Mouse (Mus musculus): Measurements from ENCODE around the gene Stxbp5. TPM values are rescaled to one million over a fixed set of nuclear protein-coding genes. Genes with fewer than 3 reads are reported as not detected.

Gene Stxbp5
- total RNA-seq, 2 experiments from 2014 or later: 19.2 to 27.7 TPM

- ATAC-seq (replicated peaks; ENCODE audit: low FRiP score, poor library complexity, severe bottlenecking): no peak
Observed at GRCm38 (mm10) chr10:9866793-9867579, 33.9 kb downstream of the Stxbp5 start.

GRCm38 (mm10) chr10:9860022-9860421 is 40.9 kb downstream of the Stxbp5 start:
- no peak for ATAC-seq (replicated peaks; ENCODE audit: low FRiP score, poor library complexity, severe bottlenecking)

DNA sequence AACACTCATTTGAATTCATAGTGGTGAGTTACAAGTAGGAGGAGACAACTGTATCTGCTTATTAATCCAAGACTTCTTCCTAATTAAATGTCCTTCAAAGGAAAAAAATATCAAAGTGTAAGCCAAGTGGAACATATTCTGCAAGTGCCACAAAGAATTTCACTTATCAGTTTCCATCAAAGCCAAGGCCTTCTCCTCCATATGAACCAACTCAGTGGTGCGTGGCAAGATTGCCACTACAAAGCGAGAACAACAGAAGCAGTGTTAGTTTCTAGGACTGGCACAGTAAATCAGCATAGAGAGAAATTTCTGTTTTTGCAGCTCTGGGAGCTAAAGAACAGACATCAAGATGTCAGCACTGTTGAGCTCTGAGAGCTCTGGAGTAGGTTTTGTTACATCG is 41.4 kb downstream of the Stxbp5 start:
- no peak for ATAC-seq (replicated peaks; ENCODE audit: low FRiP score, poor library complexity, severe bottlenecking)

DNA sequence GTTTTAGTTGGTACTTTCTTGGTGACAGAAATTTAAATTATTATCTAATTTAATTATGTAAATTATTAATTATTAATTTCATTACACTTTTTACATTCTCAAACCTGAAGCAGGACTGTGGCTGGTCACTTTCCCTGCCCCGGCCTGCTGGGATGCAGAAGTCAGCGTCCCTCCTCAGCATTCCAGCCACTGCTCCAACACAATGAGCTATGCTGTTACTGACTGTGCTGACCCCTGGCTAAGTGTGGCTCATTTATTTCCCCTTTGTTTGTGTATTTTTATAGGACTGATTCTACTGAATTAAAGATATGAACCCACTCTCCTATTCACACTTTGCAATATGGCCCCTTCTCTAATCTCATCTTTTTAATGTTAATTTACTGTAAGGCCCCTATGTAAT is 43.0 kb downstream of the Stxbp5 start:
- no peak for ATAC-seq (replicated peaks; ENCODE audit: low FRiP score, poor library complexity, severe bottlenecking)

- ATAC-seq (replicated peaks; ENCODE audit: low FRiP score, poor library complexity, severe bottlenecking): no peak
Observed at GRCm38 (mm10) chr10:9856792-9857191, 44.1 kb downstream of the Stxbp5 start.

DNA sequence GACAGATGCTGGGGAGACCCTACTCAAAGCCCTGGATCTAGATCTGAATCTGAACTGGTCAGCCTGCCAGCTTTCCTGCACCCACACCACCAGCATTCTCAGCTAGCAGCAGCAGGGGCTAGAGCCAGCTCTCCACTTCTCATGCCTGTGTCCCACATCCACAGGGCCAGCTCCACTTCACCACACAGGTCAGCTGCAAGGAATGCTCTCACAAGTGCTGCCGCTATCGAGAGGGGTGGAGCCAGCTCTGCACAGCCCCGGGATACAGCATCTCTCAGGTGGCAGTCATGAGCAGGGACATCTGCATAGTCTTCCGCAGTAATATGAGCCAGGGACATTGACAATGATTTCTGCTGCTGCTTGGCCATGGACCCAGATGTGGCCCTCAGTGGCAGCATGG is 54.5 kb downstream of the Stxbp5 start:
- ATAC-seq (replicated peaks; ENCODE audit: low FRiP score, poor library complexity, severe bottlenecking): no peak

DNA sequence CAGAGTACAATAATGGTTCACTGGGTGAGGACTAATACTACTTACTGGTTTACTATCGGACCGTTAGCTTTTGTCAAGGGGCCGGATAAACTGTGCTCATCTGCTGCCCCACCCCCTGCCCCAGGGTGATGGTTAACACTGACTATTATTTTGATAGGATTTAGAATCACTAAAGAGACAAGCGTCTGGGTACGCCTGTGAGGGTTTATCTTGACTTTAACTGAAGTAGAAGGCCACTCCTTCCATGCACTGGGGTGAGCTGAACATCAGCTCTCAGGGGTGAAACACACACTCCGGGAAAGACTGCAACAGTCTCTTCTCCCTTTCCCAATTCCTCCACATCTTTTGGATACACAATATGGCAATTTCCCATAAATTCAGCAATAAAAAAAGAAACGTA is 61.5 kb downstream of the Stxbp5 start:
- no peak for ATAC-seq (replicated peaks; ENCODE audit: low FRiP score, poor library complexity, severe bottlenecking)

DNA sequence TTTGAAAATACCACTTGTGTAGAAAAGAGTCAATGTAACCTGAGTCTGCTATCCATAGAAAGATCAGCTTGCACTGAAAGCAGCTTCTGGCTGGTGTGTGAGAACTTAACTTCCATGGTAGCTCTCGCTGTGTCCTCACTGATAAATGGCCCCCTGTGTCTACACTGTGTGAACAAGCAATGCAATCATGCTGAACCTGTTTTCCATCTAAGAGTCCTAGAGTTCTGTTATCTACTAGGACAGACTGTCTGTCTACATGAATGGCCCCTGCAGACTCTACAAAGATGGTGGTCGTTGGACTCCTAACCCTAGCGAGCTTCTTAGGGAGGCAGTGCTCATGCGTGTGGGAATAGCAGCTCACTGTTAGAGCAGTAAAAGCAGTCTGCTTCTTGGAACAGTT is 65.9 kb downstream of the Stxbp5 start:
- no peak for ATAC-seq (replicated peaks; ENCODE audit: low FRiP score, poor library complexity, severe bottlenecking)

GRCm38 (mm10) chr10:9832937-9833336 is 67.9 kb downstream of the Stxbp5 start:
- ATAC-seq (replicated peaks; ENCODE audit: low FRiP score, poor library complexity, severe bottlenecking): no peak

GRCm38 (mm10) chr10:9829744-9830143 is 71.1 kb downstream of the Stxbp5 start:
- ATAC-seq (replicated peaks; ENCODE audit: low FRiP score, poor library complexity, severe bottlenecking): no peak

DNA sequence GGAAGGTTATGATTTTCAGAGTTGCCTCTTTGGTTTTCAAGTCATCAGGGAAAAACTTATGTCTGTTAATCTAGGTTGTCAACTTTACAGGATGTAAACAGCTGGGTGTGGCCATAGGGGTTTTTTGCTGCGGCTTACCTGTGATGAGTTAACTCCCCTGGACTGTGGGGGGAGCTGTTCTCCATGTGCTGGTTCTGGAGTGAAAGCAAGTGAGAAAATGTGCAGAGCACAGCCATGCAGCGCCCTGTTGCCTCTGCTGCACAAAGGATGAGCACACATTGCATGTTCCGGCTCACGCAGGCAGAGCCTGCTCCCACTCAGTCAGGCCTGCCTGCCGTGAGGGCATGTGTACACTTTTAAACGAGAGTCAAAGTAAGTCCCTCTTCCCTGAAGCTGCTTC is 79.6 kb downstream of the Stxbp5 start:
- no peak for ATAC-seq (replicated peaks; ENCODE audit: low FRiP score, poor library complexity, severe bottlenecking)

DNA sequence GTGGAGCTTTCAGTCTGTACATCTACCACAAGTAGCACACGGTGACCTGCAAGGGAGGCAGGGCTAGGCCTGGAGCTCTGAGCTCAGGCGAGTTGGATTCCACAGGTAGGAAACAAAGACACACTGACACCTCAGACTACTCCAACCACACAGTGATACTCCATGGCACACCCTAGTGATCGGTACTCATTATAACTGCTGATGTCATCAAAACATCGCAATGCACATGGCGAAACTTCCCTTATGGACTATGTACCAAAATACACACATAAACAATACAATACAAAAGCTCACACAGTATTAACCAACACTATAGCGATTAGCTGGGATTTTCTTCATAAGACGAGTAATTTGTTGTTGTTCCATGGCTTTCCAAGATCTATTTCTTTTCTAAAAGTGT is 82.3 kb downstream of the Stxbp5 start:
- no peak for ATAC-seq (replicated peaks; ENCODE audit: low FRiP score, poor library complexity, severe bottlenecking)

- no peak for ATAC-seq (replicated peaks; ENCODE audit: low FRiP score, poor library complexity, severe bottlenecking)
Observed at GRCm38 (mm10) chr10:9813926-9814325, 87.0 kb downstream of the Stxbp5 start.

DNA sequence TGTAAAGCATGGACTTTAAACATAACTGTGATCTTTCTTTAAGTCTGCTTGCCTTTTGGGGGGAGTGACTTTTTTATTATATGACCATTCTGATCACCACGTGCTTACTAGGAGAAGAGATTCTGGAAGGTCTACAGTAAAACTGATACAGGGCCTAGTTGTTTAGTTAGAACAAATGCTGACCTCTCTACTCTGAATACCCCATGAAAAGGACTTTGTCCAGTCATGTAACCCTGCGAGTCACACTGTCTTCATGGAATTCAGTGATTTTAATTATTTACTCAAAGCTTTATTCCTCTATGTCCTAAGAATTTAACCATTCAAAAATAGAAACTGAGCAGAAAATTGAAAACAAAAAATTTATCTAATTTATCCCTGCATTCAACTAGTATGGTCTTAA is 93.3 kb downstream of the Stxbp5 start:
- no peak for ATAC-seq (replicated peaks; ENCODE audit: low FRiP score, poor library complexity, severe bottlenecking)

DNA sequence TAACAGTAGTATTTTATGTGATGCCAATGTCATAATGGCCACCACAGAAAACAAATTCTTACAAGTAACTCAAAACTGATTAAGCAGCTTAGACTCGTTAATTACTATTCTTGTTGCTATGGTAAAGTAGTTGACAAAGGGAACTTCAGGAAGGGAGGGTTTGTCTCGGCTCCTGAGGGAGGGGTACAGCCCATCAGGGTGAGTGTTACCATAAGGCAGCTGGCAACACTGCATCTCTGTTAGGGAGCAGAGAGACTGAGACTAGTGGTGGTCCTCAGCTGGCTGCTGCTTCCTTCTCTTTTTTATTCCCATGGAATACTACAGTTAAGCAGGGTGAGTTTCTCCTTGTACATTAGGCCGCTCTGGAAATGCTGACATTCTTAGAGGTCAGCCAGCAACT is 95.5 kb downstream of the Stxbp5 start:
- no peak for ATAC-seq (replicated peaks; ENCODE audit: low FRiP score, poor library complexity, severe bottlenecking)

DNA sequence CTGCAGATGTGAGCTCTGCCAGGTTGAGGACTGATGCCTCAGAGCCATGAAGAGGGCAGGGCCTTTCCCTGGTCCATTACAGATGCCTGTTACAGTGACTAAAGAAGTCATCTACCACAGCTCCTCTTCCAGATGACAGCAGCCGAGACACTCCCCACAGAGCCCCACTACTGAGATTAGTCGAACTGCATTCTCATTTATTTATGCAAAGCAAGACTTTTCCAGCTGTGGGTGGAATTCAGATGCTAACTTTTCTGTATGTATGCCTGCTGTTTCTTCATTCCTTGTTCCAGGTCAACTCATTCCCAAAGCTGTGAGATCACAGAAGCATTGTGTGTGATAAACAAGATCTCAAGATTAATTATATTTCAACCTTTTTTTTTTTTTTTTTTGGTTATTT is 97.8 kb downstream of the Stxbp5 start:
- no peak for ATAC-seq (replicated peaks; ENCODE audit: low FRiP score, poor library complexity, severe bottlenecking)

GRCm38 (mm10) chr10:9801571-9801970 is 99.3 kb downstream of the Stxbp5 start:
- ATAC-seq (replicated peaks; ENCODE audit: low FRiP score, poor library complexity, severe bottlenecking): no peak

DNA sequence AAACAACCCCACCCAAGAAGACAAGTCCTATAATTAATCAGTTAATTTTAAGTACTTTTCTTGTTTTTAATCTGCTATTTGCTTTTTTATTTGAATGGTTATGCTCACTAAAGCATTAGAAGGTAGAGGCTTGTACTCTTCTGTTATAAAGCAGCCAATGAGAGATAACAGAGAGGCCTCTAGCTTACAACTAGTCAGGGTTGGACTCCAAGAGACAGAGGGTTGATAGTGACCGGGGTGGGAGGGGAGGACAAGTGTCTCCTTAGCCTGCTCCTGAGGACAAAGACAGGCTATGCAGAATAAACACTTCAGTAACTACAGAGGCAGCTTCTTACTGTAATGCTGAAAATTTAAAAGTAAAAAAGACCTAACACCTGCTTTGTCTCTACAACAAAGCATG is 101.8 kb downstream of the Stxbp5 start:
- no peak for ATAC-seq (replicated peaks; ENCODE audit: low FRiP score, poor library complexity, severe bottlenecking)

- no peak for ATAC-seq (replicated peaks; ENCODE audit: low FRiP score, poor library complexity, severe bottlenecking)
Observed at GRCm38 (mm10) chr10:9796429-9796828, 104.5 kb downstream of the Stxbp5 start.

DNA sequence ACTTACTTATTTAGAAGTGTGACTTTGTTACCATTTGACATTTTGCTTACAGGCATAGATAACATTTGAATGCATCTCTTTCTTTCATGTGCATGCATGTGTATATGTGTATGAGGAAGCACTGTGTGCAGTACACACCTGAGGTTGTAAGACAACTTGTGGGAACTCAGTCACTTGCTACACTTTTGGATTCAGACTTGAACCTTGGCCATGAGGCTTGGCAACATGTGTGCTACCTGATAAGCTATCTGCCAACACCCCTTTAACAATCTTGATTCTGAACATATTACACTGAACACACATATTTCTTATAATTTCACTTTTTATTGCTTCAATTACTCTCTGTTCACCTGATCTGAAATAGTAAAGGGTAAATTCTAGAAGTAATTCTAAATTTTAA is 106.5 kb downstream of the Stxbp5 start:
- no peak for ATAC-seq (replicated peaks; ENCODE audit: low FRiP score, poor library complexity, severe bottlenecking)

DNA sequence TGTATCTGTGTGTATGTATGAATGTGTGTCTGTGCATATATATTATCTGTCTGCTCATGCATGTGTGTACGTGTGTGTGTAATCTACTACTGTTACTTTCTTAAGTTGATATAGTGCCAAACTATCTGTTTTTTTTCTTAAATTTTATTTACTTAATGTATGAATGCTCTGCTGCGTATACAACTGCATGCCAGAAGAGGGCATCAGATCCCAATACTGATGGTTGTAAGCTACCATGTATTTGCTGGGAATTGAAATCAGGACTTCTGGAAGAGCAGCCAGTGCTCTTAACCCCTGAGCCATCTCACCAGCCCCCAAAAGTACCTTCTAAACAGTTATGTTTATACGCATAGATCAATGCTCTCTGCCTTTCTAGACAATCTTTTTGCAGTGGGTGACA is 109.9 kb downstream of the Stxbp5 start:
- ATAC-seq (replicated peaks; ENCODE audit: low FRiP score, poor library complexity, severe bottlenecking): no peak

DNA sequence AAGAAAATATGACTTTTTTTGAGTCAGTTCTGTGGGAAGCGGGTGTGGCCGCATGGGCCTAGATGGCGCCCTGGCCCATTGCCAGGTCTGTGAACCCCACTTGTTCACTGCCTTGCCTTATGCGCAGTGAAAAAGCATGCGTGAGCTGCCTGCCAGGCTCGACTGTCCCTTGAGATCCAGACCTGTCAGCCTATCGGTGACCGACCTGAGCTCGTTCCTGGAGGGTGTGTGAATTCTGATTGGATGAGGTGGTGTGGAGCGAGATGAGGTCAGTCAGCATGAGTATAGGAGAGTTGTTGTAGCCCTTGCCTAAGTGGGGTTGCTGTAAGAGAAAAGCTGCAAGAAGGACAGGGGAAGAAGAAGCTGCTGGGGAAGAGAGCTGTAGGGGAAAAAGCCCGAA is 114.4 kb downstream of the Stxbp5 start:
- no peak for ATAC-seq (replicated peaks; ENCODE audit: low FRiP score, poor library complexity, severe bottlenecking)
